Mouse (Mus musculus): ENCODE data around the gene Fbxw8. TPM values are rescaled to one million over a fixed set of nuclear protein-coding genes. Genes with fewer than 3 reads are reported as not detected.

Fbxw8 gene
- total RNA-seq, 2 experiments from 2014 or later = 2.9 to 4.4 TPM

DNA sequence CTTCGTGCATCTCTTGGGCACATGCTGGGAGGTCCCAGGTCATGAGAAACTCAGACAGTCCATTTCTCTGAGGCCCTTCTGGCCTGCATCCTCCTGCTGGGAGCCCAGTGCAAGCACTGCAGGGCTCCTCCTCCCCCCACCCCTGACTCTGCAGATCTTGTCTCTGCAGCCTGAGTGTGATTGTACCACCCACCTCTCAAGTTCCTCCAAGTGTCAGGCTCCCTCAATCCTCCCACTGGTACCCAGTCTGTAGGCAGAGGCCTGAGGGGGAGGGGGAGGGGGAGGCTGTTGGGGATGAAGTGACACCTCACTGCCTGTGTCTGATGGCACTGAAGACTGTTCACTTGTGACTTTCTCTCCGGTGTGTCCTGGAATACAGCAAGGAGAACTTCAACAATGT, 102.1 kb downstream of the Fbxw8 start:
- ATAC-seq (replicated peaks; ENCODE audit: low FRiP score, poor library complexity, severe bottlenecking) = no peak

DNA sequence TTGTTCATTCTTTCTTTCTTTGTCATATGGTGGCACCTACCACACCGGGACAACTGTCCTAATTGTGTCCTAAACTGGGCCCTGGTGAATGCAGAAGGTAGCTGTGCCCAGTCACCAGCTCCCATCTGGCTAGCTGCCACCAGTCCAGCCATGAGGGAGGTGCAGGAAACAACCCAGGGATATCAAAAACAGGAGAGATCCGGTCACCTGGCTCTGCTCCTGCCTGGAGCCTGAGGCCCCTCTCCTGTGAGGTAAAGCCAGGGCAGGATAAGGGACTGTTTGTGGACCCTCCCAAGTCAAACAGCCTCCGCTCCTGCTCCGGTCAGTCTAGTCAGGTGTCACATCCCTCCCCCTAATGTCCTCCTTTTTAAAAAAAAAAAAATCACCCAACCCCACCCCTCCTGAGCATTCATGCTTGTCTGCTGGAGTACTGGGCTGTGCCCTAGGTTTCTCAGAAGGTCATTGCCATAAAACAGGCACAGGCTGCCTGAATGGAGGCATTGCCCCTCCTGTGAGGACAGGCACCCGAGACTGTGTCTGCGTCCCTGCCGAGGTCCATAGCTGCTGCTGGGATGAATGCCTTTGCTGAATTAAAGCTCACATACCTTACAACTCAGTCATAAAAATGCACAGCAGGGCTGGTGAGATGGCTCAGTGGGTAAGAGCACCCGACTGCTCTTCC, 103.1 kb downstream of the Fbxw8 start:
- no peak for ATAC-seq (replicated peaks; ENCODE audit: low FRiP score, poor library complexity, severe bottlenecking)

DNA sequence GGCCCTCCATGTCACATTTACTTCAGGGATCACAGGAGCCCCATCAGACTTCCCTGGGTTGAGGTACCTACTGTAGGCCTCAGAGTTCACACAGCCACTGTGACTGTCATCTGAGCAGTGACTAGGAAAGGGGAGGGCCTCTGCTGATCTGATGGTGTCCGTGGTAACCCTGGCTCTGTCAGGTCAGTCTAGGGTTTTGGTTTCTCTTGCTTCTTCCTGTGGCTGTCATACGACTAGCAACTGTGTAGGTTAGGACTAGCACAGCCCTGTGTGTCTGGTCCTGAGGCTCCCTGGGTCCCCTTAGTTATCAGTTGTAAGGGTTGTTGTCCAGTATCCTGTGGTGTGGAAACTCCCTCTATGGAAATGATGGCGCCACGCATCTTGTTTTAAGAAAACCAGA, 104.5 kb downstream of the Fbxw8 start:
- no peak for ATAC-seq (replicated peaks; ENCODE audit: low FRiP score, poor library complexity, severe bottlenecking)

DNA sequence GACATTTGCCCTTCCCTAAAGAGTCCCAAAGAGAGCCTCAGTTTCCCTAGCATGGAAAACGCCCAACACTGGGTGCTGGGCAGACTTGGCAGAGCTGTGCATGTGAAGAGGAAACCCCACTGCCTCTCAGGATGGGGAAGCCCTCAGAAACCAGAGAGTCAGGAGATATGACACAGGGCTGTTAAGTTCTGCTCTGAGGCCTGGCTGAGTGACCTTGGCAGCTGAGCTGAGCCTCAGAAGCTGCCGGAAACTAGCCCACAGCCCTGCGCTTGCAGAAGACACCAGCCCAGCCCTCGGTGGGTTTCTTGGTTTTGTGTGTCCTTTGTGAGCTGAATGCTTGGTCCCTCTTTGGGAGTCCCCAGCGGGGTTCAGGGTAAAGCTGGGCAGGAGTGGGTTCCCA, 106.3 kb downstream of the Fbxw8 start:
- no peak for ATAC-seq (replicated peaks; ENCODE audit: low FRiP score, poor library complexity, severe bottlenecking)

DNA sequence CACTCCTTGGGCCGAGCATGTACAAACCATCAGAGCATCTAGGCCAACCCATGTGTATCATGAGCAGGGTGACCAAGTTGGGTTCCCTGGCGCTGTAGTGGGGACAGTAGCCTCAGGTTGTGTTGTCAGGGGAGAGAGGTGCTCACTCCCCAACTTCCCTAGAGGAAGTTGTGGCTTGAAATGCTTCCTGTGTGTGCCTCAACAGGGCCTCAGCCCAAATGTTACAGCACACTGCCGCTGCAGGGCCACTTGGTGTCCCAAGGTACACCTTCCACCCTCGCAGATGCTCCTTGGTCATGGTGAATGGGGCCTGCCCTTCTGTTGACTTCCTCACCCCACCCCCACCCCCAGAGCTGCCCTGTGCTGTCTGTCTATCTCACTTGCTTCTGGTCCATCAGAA, 106.9 kb downstream of the Fbxw8 start:
- ATAC-seq (replicated peaks; ENCODE audit: low FRiP score, poor library complexity, severe bottlenecking) = no peak

DNA sequence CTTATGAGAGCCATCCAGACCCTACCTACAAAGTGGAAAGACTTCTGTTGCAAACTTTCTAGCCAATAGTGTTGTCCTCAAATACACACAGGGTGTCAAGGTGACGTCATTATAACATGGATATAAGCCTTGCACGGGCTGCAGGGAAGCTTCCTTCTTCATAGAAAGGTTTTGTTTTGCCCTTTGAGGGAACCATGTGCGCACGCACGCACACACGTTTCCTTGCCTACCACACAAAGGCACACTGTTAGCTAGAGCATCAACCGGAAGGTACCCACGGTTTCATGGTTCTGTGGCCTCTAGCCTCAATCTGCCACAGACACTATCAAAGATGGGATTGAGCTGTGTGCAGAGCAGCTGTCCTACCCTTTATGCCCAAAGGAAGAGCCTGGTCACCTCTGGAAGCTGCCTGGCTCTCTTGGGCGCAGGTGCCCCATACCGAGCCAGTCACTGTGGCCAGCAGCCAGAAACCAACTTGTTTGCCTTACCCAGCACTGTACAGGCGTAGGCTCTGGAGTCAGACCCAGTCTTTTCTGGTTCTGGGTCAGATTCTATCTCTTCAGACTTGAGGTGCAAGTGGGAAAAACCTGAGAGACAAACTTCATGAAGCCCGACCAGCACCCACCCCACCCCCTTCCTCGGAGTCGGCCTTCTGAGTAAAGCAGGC, 108.0 kb downstream of the Fbxw8 start:
- ATAC-seq (replicated peaks; ENCODE audit: low FRiP score, poor library complexity, severe bottlenecking) = no peak

DNA sequence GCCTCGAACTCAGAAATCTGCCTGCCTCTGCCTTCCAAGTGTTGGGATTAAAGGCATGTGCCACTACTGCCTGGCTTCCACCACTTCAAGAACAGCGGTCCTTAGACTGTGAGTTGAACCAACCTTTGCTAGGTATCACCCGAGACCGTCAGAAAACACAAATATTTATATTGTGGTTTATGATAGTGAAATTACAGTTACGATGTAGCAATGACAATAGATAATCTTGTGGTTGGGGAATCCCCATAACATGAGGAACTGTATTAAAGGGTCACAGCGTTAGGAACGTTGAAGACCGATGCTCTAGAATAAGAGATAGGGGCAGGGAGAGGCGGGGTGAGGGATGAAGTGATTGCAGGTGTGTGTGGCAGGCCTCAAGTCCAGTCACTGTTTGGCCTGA, 109.9 kb downstream of the Fbxw8 start:
- ATAC-seq (replicated peaks; ENCODE audit: low FRiP score, poor library complexity, severe bottlenecking) = no peak

DNA sequence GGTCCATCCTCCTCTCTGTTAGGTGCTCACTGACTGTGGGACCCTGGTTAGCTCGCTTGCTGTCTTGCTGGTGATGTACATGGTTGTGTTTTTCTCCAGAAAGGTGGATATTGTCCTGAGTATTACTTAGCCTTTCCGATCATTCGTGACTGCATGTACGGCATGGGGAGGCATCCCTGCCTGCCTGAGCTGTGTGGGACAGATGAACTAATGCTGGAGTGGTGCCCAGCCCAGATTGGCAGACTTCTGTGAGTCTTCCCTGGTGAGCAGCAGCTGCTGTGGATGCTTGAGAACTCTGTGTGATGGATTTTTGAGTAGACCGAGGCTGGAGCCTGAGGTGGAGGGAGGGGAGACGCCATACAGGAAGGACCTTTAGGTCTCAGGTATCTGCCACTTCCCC, 110.4 kb downstream of the Fbxw8 start:
- ATAC-seq (replicated peaks; ENCODE audit: low FRiP score, poor library complexity, severe bottlenecking) = no peak

DNA sequence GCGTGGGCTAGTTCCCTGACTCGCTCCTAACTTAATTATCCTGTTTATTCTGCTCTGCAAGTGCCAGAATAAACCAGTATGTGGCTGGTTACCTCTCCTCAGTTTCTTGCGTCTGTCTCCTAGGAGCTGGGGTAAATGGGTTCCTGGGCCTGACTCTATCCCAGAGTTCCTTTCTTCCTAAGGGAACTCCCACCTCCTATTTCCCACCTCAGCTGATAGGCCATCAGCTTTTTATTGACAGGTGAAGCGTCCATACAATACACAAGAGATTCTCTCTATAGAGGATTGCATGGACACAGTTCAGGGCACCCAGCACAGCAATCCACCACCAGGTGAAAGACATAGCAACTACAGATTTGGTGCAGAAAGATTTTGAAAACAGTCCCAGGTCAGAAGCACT, 111.5 kb downstream of the Fbxw8 start:
- ATAC-seq (replicated peaks; ENCODE audit: low FRiP score, poor library complexity, severe bottlenecking) = no peak

DNA sequence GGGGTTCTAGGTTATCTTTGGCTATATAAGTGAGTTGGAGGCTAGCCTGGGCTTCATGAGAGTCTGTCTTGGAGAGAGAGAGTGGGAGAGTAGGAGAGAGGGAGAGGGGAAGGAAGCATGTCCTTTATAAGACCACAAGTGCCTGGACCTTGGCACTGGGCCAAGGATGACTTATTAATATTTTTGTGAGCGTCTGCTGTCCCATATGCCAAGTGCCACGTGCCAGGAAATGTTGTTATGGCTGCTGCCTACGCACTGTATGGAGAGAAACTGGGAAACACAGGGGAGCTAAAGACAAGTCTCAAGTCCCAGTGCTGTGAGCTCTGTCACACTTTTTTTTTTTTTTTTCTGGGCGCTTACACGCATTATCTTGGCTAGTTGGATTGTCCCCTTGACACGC, 112.7 kb downstream of the Fbxw8 start:
- ATAC-seq (replicated peaks; ENCODE audit: low FRiP score, poor library complexity, severe bottlenecking) = no peak

DNA sequence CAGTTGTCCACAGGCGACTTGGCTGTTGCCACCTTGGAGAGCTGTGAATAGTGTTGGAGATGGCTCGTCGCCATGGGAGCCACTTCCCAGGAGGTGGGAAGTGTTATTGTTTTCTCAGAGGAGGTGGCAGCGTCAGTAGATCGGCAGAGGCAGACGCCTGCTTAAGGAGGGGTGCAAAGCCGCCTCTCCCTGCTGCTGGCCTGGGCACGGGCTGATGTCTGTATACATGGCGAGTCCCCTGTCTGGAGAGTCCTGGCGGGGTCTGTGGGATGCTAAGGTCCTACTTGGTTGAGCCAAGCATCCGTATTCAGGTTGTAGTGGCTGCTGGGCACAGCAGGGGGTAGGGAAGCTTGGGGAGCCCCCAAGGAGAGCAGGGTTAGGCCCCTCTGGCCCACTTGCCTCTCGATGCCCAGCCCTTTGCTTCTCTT, 116.0 kb downstream of the Fbxw8 start:
- ATAC-seq (replicated peaks; ENCODE audit: low FRiP score, poor library complexity, severe bottlenecking) = no peak

DNA sequence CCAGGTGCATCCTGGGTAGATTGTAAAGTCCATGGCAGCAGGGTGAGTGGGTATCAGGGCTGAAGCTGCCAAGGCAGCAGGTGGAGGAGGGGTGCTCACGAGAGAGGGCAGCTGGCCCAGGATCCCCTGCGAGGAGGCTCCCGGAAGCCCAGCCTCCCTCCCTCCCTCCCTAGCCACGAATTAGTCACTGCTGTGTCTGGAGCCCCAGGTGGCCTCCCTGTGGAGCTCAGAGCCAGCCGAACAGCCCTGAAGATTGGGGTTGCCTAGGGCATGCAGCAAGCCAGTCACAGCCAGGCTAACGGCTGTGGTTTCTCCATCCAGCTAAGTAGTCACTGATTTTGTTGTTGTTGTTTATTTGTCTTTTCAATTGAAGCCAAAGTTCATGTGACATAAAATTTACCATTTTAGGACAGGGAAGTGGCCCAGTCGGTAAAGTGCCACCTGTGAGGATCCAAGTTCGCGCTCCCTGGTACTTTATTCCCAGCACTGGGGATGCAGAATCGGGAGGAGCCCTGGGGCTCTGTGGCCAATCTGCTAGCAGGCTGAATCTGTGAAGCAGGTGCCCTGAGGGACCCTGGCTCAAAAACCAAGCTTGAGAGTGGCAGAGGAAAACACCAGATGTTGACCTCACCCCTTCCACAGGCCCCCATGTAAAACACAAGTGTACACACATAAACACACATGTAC, 117.3 kb downstream of the Fbxw8 start:
- no peak for ATAC-seq (replicated peaks; ENCODE audit: low FRiP score, poor library complexity, severe bottlenecking)

DNA sequence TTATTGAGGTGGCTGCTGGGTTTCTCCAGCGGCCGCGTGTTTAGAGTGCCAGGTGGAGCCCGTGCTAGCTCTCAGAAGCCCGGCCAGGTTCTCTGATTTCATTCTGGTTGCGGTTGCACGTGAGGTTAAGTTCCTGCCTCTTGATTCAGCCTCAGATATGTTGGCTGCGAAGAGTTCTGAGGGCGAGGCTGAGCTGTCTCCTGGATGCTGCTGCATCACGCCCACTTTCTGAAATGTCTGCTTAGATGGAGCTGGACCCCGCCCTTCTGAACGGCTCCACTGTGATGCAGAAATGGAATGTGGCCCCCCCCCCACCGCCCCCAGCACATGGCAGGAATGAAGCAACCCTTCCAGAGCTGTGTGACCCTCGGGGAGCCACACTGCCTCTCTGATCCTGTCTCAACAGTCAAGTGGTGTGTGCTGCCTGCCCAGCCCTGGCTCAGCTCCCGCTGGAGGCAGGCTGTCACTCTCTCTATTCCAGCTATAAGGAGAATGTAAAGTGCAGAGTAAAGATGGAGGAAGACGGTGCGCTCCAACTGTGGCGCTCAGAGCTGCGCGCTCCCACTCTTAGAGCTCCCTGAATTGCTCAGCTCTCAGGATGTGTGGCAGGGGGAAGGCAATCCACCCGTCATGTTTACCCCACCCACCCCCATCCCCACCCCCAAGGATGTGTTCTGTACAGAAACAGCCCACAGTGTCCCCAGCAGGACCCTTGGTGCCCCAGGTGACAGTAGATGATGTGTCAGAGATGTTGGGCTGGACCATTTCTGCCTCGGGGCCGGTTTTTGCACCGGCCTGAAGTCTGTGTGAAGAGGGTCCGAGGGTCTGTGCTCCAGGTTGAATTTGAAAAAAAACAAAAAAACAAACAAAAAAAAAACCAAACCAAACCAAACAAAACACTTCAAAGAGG, 118.1 kb downstream of the Fbxw8 start:
- ATAC-seq (replicated peaks; ENCODE audit: low FRiP score, poor library complexity, severe bottlenecking) = no peak

DNA sequence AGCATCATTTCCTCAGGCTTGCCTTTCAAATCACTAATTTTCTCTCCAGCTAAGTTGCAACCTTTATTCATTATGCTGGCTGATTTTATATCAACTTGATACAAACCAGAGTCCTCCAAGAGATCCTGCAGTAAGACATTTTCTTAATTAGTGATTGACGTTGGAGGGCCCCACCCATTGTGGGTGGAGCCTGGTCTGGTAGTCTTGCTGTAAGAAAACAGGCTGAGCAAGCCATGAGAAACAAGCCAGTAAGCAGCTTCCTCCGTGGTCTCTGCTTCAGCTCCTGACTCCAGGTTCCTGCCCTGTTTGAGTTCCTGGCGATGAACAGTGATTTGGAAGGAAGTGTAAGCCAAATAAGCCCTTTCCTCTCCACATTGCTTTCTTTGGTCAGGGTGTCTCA, 119.5 kb downstream of the Fbxw8 start:
- no peak for ATAC-seq (replicated peaks; ENCODE audit: low FRiP score, poor library complexity, severe bottlenecking)

DNA sequence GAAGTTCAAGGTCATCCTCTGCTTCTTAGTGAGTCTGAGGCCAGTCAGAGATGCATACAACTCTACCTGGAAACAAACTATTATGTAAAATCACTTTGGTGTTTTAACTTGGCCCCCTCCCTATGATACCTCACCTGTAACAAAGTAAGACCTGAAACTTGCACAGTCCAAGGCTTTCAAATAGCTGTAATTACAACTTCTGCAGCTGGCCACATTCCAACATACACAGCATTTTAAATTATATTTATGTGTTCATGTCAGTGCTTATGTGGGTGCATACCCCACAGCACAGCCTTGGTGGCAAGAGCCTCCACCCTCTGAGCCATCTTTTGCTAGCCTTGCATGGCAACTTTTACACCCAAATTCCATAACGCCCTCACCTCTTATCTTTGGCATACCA, 120.6 kb downstream of the Fbxw8 start:
- ATAC-seq (replicated peaks; ENCODE audit: low FRiP score, poor library complexity, severe bottlenecking) = no peak

DNA sequence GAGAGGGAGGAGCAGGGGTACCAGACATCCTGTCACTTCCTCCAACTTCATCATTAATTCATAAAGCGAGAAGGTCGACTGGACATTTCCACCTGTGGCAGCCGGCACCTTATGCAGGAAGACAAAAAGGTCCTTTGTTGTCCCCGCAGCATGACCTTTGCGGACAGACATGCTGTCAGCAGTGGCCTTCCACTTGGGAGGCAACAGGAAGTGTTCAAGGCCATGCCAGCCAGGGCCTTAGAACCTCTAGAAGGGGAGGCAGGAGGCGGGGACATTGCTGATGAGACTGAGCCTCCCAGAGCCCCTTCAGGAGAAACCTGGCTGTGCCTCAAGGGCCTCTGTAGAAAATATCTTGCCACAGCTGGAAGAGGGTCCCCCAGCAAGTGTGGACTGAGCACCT, 121.5 kb downstream of the Fbxw8 start:
- ATAC-seq (replicated peaks; ENCODE audit: low FRiP score, poor library complexity, severe bottlenecking) = no peak

DNA sequence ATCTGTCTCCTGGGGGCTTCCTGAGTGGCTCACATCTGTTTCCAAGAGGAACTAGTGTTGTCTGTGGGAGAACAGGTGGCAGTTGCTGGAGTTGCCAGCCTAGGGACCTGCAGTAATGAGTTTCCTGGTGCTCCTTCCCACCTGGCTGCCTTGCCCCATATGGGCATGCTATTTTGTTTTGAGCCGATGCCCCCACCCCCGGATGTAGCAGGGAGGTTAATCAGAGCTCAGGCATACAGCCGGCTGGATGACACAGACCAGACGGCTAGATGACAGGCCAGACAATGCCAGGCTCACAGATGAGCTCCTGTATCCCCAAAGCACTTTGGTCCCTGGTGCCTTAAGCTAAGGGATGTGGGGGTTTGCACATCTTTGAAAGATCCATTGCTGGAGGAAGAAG, 121.9 kb downstream of the Fbxw8 start:
- ATAC-seq (replicated peaks; ENCODE audit: low FRiP score, poor library complexity, severe bottlenecking) = no peak

DNA sequence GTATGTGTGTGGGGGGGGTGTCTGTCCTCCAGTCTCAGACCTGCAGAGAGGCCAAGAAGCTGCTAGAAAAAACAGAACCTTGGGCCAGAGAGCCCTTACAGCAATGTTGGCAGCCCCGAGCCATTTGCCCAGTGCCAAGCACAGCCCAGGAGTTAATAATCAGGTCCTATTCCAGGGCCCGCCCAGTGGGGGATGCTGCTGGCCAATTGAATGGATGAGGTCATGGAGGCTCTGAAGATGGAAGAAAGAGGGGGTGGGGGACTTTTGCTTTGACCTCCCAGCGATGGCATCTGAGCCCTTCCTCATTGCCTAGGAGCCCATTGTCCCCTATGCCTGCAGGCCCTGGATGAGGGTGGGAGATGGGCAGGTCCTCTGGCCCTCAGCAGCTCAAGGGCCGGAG, 123.8 kb downstream of the Fbxw8 start:
- ATAC-seq (replicated peaks; ENCODE audit: low FRiP score, poor library complexity, severe bottlenecking) = no peak

DNA sequence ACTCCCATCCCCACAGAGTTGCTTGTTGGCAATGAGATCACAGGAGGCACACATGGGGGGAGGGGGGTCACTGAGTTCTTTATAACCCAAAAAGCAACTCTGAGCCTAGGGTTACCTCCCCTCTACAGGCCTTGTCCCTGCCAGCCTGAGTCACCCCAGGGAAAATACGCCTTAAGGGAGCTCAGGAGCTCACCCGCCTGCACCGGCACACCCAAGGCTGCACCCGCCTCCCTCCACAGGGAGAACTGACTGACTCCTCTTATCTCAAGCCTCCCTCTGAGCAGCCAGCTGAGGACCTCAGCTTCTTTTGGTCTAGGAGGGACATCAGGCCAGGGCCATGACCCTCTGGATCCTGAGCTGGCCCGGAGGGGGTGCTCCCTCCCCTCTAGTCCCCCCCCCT, 124.2 kb downstream of the Fbxw8 start:
- ATAC-seq (replicated peaks; ENCODE audit: low FRiP score, poor library complexity, severe bottlenecking) = no peak

DNA sequence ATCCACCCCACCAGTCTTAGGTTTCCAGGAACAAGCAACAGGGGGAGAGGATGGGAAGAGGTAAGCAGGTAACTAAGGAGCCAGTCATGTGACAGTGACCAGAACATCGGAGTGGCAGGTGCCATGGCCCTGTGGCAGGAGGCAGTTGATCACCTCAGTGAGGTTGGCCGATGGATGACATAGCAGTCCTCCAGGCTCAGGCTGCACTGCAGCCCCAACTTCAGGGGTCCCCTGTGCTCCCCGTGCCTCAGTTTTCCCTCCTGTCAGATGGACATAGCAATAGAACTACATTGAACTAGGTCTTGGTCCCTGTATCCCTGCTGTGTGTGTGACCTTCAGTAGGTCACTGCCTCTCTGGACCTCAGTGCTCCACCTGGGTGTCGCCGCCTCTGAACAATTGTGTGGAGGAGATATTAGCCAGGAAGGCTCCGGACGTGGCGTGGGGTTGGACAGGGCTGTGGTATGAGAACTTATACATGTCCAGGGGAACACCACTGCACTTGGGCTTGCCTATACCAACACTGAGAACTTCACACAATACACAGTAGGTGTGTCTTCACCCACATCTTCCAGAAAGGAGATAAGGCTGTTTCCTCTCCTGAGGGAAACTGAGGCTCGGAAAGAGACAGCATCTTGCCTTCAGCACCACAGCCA, 125.1 kb downstream of the Fbxw8 start:
- no peak for ATAC-seq (replicated peaks; ENCODE audit: low FRiP score, poor library complexity, severe bottlenecking)

Measured in erythroblast, adult 5-6 weeks (primary cell).